Mouse (Mus musculus): ENCODE data around the gene Hrnr. TPM values are rescaled to one million over a fixed set of nuclear protein-coding genes. Genes with fewer than 3 reads are reported as not detected.

Hrnr gene
- polyA plus RNA-seq, 1 experiment from 2014 or later, result not detected

Other genes starting within 250 kb of the Hrnr start
- gene Crnn, start 175.0 kb upstream of the Hrnr start, polyA plus RNA-seq (2015; fragmentation: Nextera tagmentation; extraction: Ambion mirVana), result not detected in 2 replicates
- not detected in 2 replicates for gene Flg2, start 122.5 kb upstream of the Hrnr start, polyA plus RNA-seq (2015; fragmentation: Nextera tagmentation; extraction: Ambion mirVana)
- not detected in 2 replicates for gene Flg, start 46.2 kb upstream of the Hrnr start, polyA plus RNA-seq (2015; fragmentation: Nextera tagmentation; extraction: Ambion mirVana)
- gene Rptn, start 74.0 kb downstream of the Hrnr start, polyA plus RNA-seq (2015; fragmentation: Nextera tagmentation; extraction: Ambion mirVana), result not detected in 2 replicates
- 1.4 and 1.6 TPM in 2 replicates for gene Tchh, start 122.6 kb downstream of the Hrnr start, polyA plus RNA-seq (2015; fragmentation: Nextera tagmentation; extraction: Ambion mirVana)
- not detected in 2 replicates for gene Tchhl1, start 149.0 kb downstream of the Hrnr start, polyA plus RNA-seq (2015; fragmentation: Nextera tagmentation; extraction: Ambion mirVana)
- 173 and 217 TPM in 2 replicates for gene S100a11, start 200.7 kb downstream of the Hrnr start, polyA plus RNA-seq (2015; fragmentation: Nextera tagmentation; extraction: Ambion mirVana)
- 198 and 202 TPM in 2 replicates for gene S100a10, start 235.3 kb downstream of the Hrnr start, polyA plus RNA-seq (2015; fragmentation: Nextera tagmentation; extraction: Ambion mirVana)